Mouse (Mus musculus): ENCODE data around the gene Slc4a4.

Gene Slc4a4

GRCm38 (mm10) chr5:89280312-89280863 is 393.8 kb downstream of the Slc4a4 start:
- no peak for DNase-seq (ENCODE audit: low read depth, low spot score)
